8 mouse cellular contexts compared by ENCODE assay signal in genomic region chr10:98916011-98916780, GRCm38 (mm10). TPM values are rescaled to one million over a fixed set of nuclear protein-coding genes. Genes with fewer than 3 reads are reported as not detected.
DNase-seq lines count a peak whose midpoint lies in the region; ATAC-seq and TF ChIP-seq lines count a peak whose summit lies in the region.

No protein-coding gene starts in this region.

- no peaks in the 10 kb centered on the region for H3K27me3 ChIP-seq in heart, embryonic 11.5 days (ENCODE audit: control insufficient read depth, insufficient read depth, low read length)
- no peaks in the 10 kb centered on the region for H3K27me3 ChIP-seq in G1E (ENCODE audit: insufficient read depth, low read length)
- no peaks in the 10 kb centered on the region for H3K27me3 ChIP-seq in embryonic facial prominence, embryonic 13.5 days
- no peaks in the 10 kb centered on the region for H3K27me3 ChIP-seq in intestine, embryonic 16.5 days (replicated peaks; ENCODE audit: control insufficient read depth, insufficient read depth, low read length)
- no peaks in the 10 kb centered on the region for H3K27me3 ChIP-seq in midbrain, embryonic 12.5 days

- peak overlapping the region; percentile 93 for H3K4me2 ChIP-seq in heart, embryonic 11.5 days
- peak overlapping the region; percentile 86 for H3K4me2 ChIP-seq in embryonic facial prominence, embryonic 13.5 days
- H3K4me2 ChIP-seq in intestine, embryonic 16.5 days (ENCODE audit: low read depth, low read length): peak overlapping the region; percentile 72
- H3K4me2 ChIP-seq in midbrain, embryonic 12.5 days (replicated peaks): peak overlapping the region; percentile 86

- no peak for ATAC-seq in heart, embryonic 11.5 days (replicated peaks; ENCODE audit: insufficient number of reproducible peaks, low FRiP score, low TSS enrichment)
- ATAC-seq in G1E (ENCODE audit: extremely low read depth, insufficient number of reproducible peaks, low FRiP score, poor library complexity, severe bottlenecking): no peak
- no peak for ATAC-seq in embryonic facial prominence, embryonic 13.5 days (ENCODE audit: insufficient number of reproducible peaks, insufficient read depth, low FRiP score, low TSS enrichment, low read depth)
- no peak for ATAC-seq in intestine, embryonic 16.5 days
- ATAC-seq in midbrain, embryonic 12.5 days (ENCODE audit: low FRiP score, low read depth): no peak

- H3K27ac ChIP-seq in heart, embryonic 11.5 days (ENCODE audit: low read depth, low read length): no peak overlapping the region
- H3K27ac ChIP-seq in embryonic facial prominence, embryonic 13.5 days: no peak overlapping the region
- no peak overlapping the region for H3K27ac ChIP-seq in intestine, embryonic 16.5 days (ENCODE audit: low read length)
- H3K27ac ChIP-seq in midbrain, embryonic 12.5 days (replicated peaks): 0 out of 2 replicates have a peak overlapping the region, but pooled peaks have one; percentile 30

- 10% methylated on average over 22 of the region's 22 CpGs for WGBS in heart, embryonic 11.5 days (ENCODE audit: insufficient replicate concordance)
- WGBS in embryonic facial prominence, embryonic 13.5 days: 9% methylated on average over 22 of the region's 22 CpGs
- 7% methylated on average over 22 of the region's 22 CpGs for WGBS in intestine, embryonic 16.5 days
- 9% methylated on average over 21 of the region's 22 CpGs for WGBS in midbrain, embryonic 12.5 days

- no peak for DNase-seq in heart, adult 8-10 months (ENCODE audit: low spot score)
- no peak for DNase-seq in G1E (ENCODE audit: low spot score)
- DNase-seq in thymus, postnatal 4 days: peak; percentile 42
- no peak for DNase-seq in testis, postnatal 10 days (ENCODE audit: low spot score)

- TF ChIP-seq CTCF in G1E (IDR thresholded peaks at IDR 0.05; ENCODE audit: low read depth, low read length): no peak

- H3K9ac ChIP-seq in heart, embryonic 11.5 days (ENCODE audit: low read depth, low read length): peak overlapping the region; percentile 98
- peak overlapping the region; percentile 91 for H3K9ac ChIP-seq in embryonic facial prominence, embryonic 13.5 days
- H3K9ac ChIP-seq in intestine, embryonic 16.5 days (ENCODE audit: low read depth, low read length): peak overlapping the region; percentile 97
- peak overlapping the region; percentile 95 for H3K9ac ChIP-seq in midbrain, embryonic 12.5 days (replicated peaks)

- H3K4me3 ChIP-seq in heart, embryonic 11.5 days (ENCODE audit: low read depth, low read length): peak overlapping the region; percentile 99
- peak overlapping the region; percentile 100 for H3K4me3 ChIP-seq in G1E (ENCODE audit: low read depth, low read length)
- H3K4me3 ChIP-seq in embryonic facial prominence, embryonic 13.5 days: peak overlapping the region; percentile 88
- H3K4me3 ChIP-seq in intestine, embryonic 16.5 days (ENCODE audit: low read length): peak overlapping the region; percentile 97
- peak overlapping the region; percentile 97 for H3K4me3 ChIP-seq in midbrain, embryonic 12.5 days

- no peaks in the 10 kb centered on the region for H3K9me3 ChIP-seq in heart, embryonic 11.5 days (replicated peaks; ENCODE audit: control insufficient read depth, low read length)
- H3K9me3 ChIP-seq in G1E (replicated peaks): no peaks in the 10 kb centered on the region
- H3K9me3 ChIP-seq in embryonic facial prominence, embryonic 13.5 days: no peaks in the 10 kb centered on the region
- H3K9me3 ChIP-seq in intestine, embryonic 16.5 days (ENCODE audit: control insufficient read depth, low read length): no peaks in the 10 kb centered on the region
- H3K9me3 ChIP-seq in midbrain, embryonic 12.5 days: no peaks in the 10 kb centered on the region

- H3K4me1 ChIP-seq in heart, embryonic 11.5 days (ENCODE audit: control insufficient read depth, insufficient read depth, low read length): peaks cover 6% of the 10 kb centered on the region
- peaks cover 40% of the 10 kb centered on the region for H3K4me1 ChIP-seq in G1E (ENCODE audit: insufficient read depth, low read depth, low read length)
- peaks cover 7% of the 10 kb centered on the region for H3K4me1 ChIP-seq in embryonic facial prominence, embryonic 13.5 days
- peaks cover 8% of the 10 kb centered on the region for H3K4me1 ChIP-seq in intestine, embryonic 16.5 days (ENCODE audit: control insufficient read depth, insufficient read depth, low read length)
- H3K4me1 ChIP-seq in midbrain, embryonic 12.5 days: peaks cover 11% of the 10 kb centered on the region

- no peaks in the 10 kb centered on the region for H3K36me3 ChIP-seq in heart, embryonic 11.5 days (ENCODE audit: control insufficient read depth, insufficient read depth, low read length)
- H3K36me3 ChIP-seq in G1E (replicated peaks): no peaks in the 10 kb centered on the region
- no peaks in the 10 kb centered on the region for H3K36me3 ChIP-seq in embryonic facial prominence, embryonic 13.5 days
- H3K36me3 ChIP-seq in intestine, embryonic 16.5 days (ENCODE audit: control insufficient read depth, insufficient read depth, low read length): no peaks in the 10 kb centered on the region
- no peaks in the 10 kb centered on the region for H3K36me3 ChIP-seq in midbrain, embryonic 12.5 days

RNA-seq across cellular contexts. Expression of gene Atp2b1, which starts 2.0 kb away (rescaled TPM):
- polyA plus RNA-seq in heart, embryonic 11.5 days (2014; fragmentation: Nextera tagmentation; extraction: Ambion mirVana): 94.3 and 104 TPM in 2 replicates
- 10 to 100 TPM; 59.5 to 68.2 (median 62.8) TPM for total RNA-seq in heart, adult 8-10 months (2022)
- total RNA-seq in G1E (2014; fragmentation: Nextera tagmentation): 118 and 160 TPM in 2 replicates
- 55.4 and 65.1 TPM in 2 replicates for total RNA-seq in G1E (2017)
- 18.1 and 18.5 TPM in 2 replicates for polyA plus RNA-seq in G1E (2012)
- polyA plus RNA-seq in embryonic facial prominence, embryonic 13.5 days (2015; fragmentation: Nextera tagmentation; extraction: Ambion mirVana): 119 and 127 TPM in 2 replicates
- polyA plus RNA-seq in intestine, embryonic 16.5 days (2015; fragmentation: Nextera tagmentation; extraction: Ambion mirVana): 149 and 151 TPM in 2 replicates
- polyA plus RNA-seq in midbrain, embryonic 12.5 days (2016; fragmentation: Nextera tagmentation; extraction: Ambion mirVana): 105 and 116 TPM in 2 replicates
